Mouse (Mus musculus) midbrain, embryonic 10.5 days (tissue): ENCODE measurements around the gene Muc16. TPM values are rescaled to one million over a fixed set of nuclear protein-coding genes. Genes with fewer than 3 reads are reported as not detected.

Experiments used
- microRNA-seq: library from miRNA; unstranded; fragments of <30 nt; microRNA quantifications from one replicate; pipeline ENCODE4, GENCODE M21; 2017
- polyA plus RNA-seq: library from polyadenylated mRNA; unstranded; fragments of >200 nt; fragmentation: Nextera tagmentation; extraction: Ambion mirVana; gene quantifications from 2 replicates; pipeline ENCODE4 v1.2.1, GENCODE M21; 2016

The Muc16 gene
- polyA plus RNA-seq, 1 experiment from 2014 or later, result not detected

Small RNA genes within 50 kb of the gene (microRNA-seq; reads per million reads assigned to microRNA genes)
- gene Gm22854, result not detected

Other genes with a start within 250 kb of the Muc16 start
- not detected in 2 replicates for gene Mbd3l2, start 243.9 kb downstream of the Muc16 start, polyA plus RNA-seq
- gene Zfp558, start 196.3 kb downstream of the Muc16 start, polyA plus RNA-seq, result 10.2 and 13.2 TPM in 2 replicates
- gene Mbd3l1, start 196.2 kb downstream of the Muc16 start, polyA plus RNA-seq, result not detected in 2 replicates
- not detected in 2 replicates for gene Olfr24, start 89.5 kb upstream of the Muc16 start, polyA plus RNA-seq
- gene Olfr828, start 145.0 kb upstream of the Muc16 start, polyA plus RNA-seq, result not detected in 2 replicates
- gene Olfr829, start 180.4 kb upstream of the Muc16 start, polyA plus RNA-seq, result not detected in 2 replicates
- gene Olfr830, start 200.2 kb upstream of the Muc16 start, polyA plus RNA-seq, result not detected in 2 replicates